Mouse (Mus musculus) left cerebral cortex, postnatal 4 days (tissue): ENCODE results near the gene Arf3. TPM values are rescaled to one million over a fixed set of nuclear protein-coding genes. Genes with fewer than 3 reads are reported as not detected.
"Not testable (repeated sequence)": the region's sequence is repeated elsewhere in the genome, so short reads cannot be mapped to it uniquely, and the experiment has no call there.

Source experiments
- DNase-seq: peaks from one replicate; pipeline ENCODE4 v3.0.0-alpha.2; 2022
- intact Hi-C: fragments of 180-260 bp; cut with DNase I; formaldehyde crosslinking; loops from one replicate; pipeline ENCODE4 v1.15.1; 2025
- total RNA-seq, 2 experiments: library from RNA; stranded (reverse); gene quantifications; 2 replicates each; pipeline ENCODE4 v1.2.3; 2021

Arf3 gene
- total RNA-seq, 2 experiments from 2014 or later, result 318 to 348 TPM

- intact Hi-C loops, result no loop called here
- no peak for DNase-seq
These were observed 5.2 kb upstream of the Arf3 start for GRCm38 (mm10) chr15:98768259-98768658.

- no peak for DNase-seq
- intact Hi-C loops, result no loop called here
These were observed 2.9 kb upstream of the Arf3 start for GRCm38 (mm10) chr15:98765929-98766328.

GRCm38 (mm10) chr15:98762201-98762621 lies 803 bp downstream of the Arf3 start:
- peak; percentile 86 for DNase-seq
- intact Hi-C loops, result no loop called here

GRCm38 (mm10) chr15:98754125-98754524 lies 8.9 kb downstream of the Arf3 start:
- DNase-seq, result no peak
- intact Hi-C loops, result no loop called here

- DNase-seq, result no peak
- intact Hi-C loops, result no loop called here
These were observed 10.0 kb downstream of the Arf3 start for GRCm38 (mm10) chr15:98753021-98753423.

GRCm38 (mm10) chr15:98749093-98749492 lies 13.9 kb downstream of the Arf3 start:
- intact Hi-C loops, result no loop called here
- no peak for DNase-seq

- intact Hi-C loops, result no loop called here
These were observed 15.7 kb downstream of the Arf3 start for GRCm38 (mm10) chr15:98747296-98747695.

GRCm38 (mm10) chr15:98746344-98746965 lies 16.6 kb downstream of the Arf3 start:
- DNase-seq, result no peak
- intact Hi-C loops, result no loop called here

More at GRCm38 (mm10) chr15:98747296-98747695, 15.7 kb downstream of the Arf3 start:
- no peak for DNase-seq

GRCm38 (mm10) chr15:98743863-98744262 lies 19.2 kb downstream of the Arf3 start:
- DNase-seq, intact Hi-C loops: not testable (repeated sequence)

GRCm38 (mm10) chr15:98742766-98743428 lies 20.1 kb downstream of the Arf3 start:
- no peak for DNase-seq
- intact Hi-C loops, result no loop called here

GRCm38 (mm10) chr15:98740219-98740618 lies 22.8 kb downstream of the Arf3 start:
- intact Hi-C loops, result no loop called here
- DNase-seq, result no peak

- no peak for DNase-seq
- intact Hi-C loops, result no loop called here
These were observed 24.2 kb downstream of the Arf3 start for GRCm38 (mm10) chr15:98738796-98739195.

- intact Hi-C loops, result no loop called here
- DNase-seq, result peak; percentile 40
These were observed 25.1 kb downstream of the Arf3 start for GRCm38 (mm10) chr15:98737881-98738280.

GRCm38 (mm10) chr15:98736521-98736920 lies 26.5 kb downstream of the Arf3 start:
- intact Hi-C loops, result no loop called here
- DNase-seq, result no peak

GRCm38 (mm10) chr15:98733976-98734566 lies 28.9 kb downstream of the Arf3 start:
- intact Hi-C loops, result no loop called here
- DNase-seq, result no peak

- DNase-seq, result no peak
- intact Hi-C loops, result no loop called here
These were observed 29.6 kb downstream of the Arf3 start for GRCm38 (mm10) chr15:98733370-98733769.

GRCm38 (mm10) chr15:98732006-98732531 lies 30.9 kb downstream of the Arf3 start:
- no peak for DNase-seq
- intact Hi-C loops, result no loop called here

- no peak for DNase-seq
- intact Hi-C loops, result no loop called here
These were observed 32.2 kb downstream of the Arf3 start for GRCm38 (mm10) chr15:98730790-98731189.

- DNase-seq, result no peak
- intact Hi-C loops, result no loop called here
These were observed 33.0 kb downstream of the Arf3 start for GRCm38 (mm10) chr15:98729791-98730545.

GRCm38 (mm10) chr15:98728366-98728765 lies 34.6 kb downstream of the Arf3 start:
- no peak for DNase-seq
- intact Hi-C loops, result no loop called here
